Mouse (Mus musculus): ENCODE results near the gene Samd8. TPM values are rescaled to one million over a fixed set of nuclear protein-coding genes. Genes with fewer than 3 reads are reported as not detected.

Gene Samd8
- polyA plus RNA-seq (2012; rRNA removed), result 3.5 and 3.8 TPM in 2 replicates

DNA sequence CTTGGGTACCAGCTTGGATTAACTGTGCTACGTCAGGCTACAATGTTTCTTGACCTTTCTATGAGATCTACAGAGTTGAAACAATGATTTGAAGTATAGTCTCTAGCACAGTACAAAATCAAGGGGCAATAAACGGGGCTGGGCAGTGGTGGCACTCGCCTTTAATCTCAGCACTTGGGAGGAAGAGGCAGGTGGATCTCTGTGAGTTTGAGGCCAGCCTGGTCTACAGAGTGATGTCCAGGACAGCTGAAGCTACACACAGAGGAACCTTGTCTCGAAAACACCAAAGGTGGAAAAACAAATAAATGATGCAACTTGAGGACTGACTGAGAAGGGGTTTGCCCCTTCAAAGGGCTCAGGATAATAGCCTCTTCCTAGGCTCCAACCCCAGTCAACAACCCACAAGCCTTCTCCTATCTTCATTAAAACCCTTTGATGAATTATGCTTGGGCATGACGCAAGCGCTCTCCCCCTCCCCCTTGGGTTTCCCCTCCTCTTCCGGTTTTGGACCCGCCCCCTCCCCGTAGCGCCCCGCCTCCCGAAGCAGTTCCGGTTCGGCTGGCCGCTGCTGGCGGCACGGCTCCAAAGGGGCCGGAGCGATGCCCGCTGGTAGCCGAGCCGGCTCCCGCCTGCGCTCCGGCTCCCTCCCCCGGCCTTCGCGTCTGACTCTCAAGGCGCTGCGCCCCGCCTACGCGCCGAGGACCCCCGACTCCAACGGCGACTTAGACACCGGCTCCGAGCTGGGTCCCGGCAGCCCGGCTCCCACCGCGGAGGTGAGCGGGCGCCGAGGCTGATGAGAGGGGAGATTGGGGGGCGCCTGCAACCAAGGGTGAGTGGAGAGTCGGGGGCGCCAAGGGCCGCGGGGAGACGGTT is at the start of gene Samd8:
Gene Samd8 (plus strand): TSS at position 524 of the 873 bp plus-strand sequence.

GRCm38 (mm10) chr14:21714486-21714885 is 35.8 kb upstream of the Samd8 start, which contains the start of gene Dupd1:
Dupd1 (minus strand) TSS chr14:21714576.

DNA sequence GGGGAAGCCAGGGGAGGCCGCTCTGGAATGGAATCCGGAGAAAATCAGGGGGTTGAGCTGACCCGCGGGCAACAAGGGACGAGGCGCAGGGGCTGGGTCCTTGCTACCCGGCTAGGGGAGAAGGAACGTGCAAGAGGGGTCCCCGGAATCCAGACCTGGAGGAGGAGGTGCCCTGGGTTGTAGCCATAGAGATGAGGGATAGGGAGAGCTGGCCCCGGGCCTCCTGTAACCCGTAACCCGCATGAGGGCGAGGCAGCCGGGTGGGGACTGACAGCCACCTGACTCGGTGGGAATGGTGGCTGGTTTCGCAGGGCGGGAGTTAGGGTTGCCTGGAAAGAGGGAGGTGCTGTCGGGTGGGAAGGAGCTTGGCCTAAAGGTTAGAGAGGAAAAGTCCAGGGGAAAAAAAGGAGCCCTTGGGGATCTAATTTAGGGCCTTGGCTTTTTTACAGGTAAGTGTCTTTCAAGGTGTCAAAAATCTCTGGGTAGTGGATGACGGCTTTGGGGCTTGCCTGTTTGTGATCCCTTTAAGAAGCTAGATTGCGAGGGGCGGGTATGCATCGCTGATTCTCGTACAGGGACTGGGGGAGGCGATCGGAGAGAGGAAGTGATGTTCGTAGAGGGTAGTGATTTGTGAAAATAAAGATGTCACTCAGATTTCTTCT is 681 bp downstream of the Samd8 start, which contains the start of gene Dusp13:
Gene Dusp13 (minus strand): TSS at position 301 of the 662 bp plus-strand sequence.

DNA sequence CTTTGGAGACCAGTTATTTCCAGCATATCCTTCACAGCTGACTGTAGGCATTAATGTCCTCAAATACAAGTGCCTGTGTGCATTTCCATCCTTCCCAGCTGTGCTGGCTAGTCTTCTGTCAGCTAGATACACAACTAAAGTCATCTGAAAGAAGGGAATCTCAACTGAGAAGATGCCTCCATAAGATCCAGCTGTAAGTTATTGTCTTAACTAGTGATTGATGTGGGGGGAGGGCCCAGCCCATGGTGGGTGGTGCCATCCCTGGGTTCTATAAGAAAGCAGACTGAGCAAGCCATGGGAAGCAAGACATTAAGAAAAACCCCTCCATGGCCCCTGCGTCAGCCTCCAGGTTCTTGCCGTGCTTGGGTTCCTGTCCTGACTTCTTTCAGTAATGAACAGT is 74.6 kb downstream of the Samd8 start, which contains the start of gene Vdac2:
Gene Vdac2 (plus strand): TSS at position 301 of the 400 bp plus-strand sequence.

Other genes with a start within 250 kb of the Samd8 start
- gene Dupd1, start 36.0 kb upstream of the Samd8 start, polyA plus RNA-seq (2012; rRNA removed), result 0.02 TPM in 1 of 2 replicates, not detected in the other
- gene Dusp13, start 650 bp downstream of the Samd8 start, polyA plus RNA-seq (2012; rRNA removed), result 0.09 and 0.10 TPM in 2 replicates
- gene Vdac2, start 74.7 kb downstream of the Samd8 start, polyA plus RNA-seq (2012; rRNA removed), result 73.0 and 79.1 TPM in 2 replicates
- gene Comtd1, start 98.4 kb downstream of the Samd8 start, polyA plus RNA-seq (2012; rRNA removed), result 7.1 and 9.1 TPM in 2 replicates
- 0.91 and 1.2 TPM in 2 replicates for gene Zfp503, start 239.1 kb downstream of the Samd8 start, polyA plus RNA-seq (2012; rRNA removed)

Measured in liver, embryonic 18 days (tissue).